Mouse (Mus musculus): ENCODE data around the gene Ogn. TPM values are rescaled to one million over a fixed set of nuclear protein-coding genes. Genes with fewer than 3 reads are reported as not detected.

Gene Ogn
- 58.7 and 60.5 TPM in 2 replicates for polyA plus RNA-seq (2015; fragmentation: Nextera tagmentation; extraction: Ambion mirVana)

DNA sequence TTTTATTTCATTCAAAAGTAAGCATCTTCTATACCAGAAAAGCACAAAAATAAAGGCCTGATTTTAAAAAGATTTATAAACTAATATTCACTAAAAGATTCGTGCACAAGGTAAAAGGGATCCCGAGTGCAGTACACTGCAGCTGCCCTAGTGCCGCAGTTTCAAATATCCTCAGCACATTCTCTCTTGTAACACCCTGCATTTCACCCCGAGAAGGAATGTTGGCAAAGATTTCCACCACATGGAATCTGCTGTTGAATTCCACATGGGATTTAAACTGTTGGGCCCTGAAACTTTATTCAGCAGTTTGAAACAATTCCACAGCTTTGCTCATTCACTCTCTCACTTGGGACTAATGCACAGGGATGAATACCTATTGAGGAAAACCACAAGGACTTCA is at the start of gene Ogn:
Gene Ogn (plus strand): TSS at position 333 of the 400 bp plus-strand sequence.
- H3K27ac ChIP-seq (ENCODE audit: low read length): peak within 1 kb of the TSS; percentile 51
- WGBS: 53% methylated on average over 4 of the region's 4 CpGs

GRCm38 (mm10) chr13:49559185-49559584 is 48.7 kb upstream of the Ogn start:
- no peaks in the 10 kb centered on the region for H3K4me1 ChIP-seq (ENCODE audit: control insufficient read depth, insufficient read depth, low read length)
- no peak overlapping the region for H3K4me2 ChIP-seq (ENCODE audit: low read depth, low read length)
- H3K27me3 ChIP-seq (replicated peaks; ENCODE audit: control insufficient read depth, insufficient read depth, low read length): no peaks in the 10 kb centered on the region
- H3K4me3 ChIP-seq (ENCODE audit: low read length): no peak overlapping the region
- ATAC-seq: no peak
- H3K9ac ChIP-seq (ENCODE audit: low read depth, low read length): no peak overlapping the region
- H3K27ac ChIP-seq (ENCODE audit: low read length): no peak overlapping the region
- H3K9me3 ChIP-seq (ENCODE audit: control insufficient read depth, low read length): no peaks in the 10 kb centered on the region
- H3K36me3 ChIP-seq (ENCODE audit: control insufficient read depth, insufficient read depth, low read length): no peaks in the 10 kb centered on the region
- 41% methylated on average over 2 of the region's 2 CpGs for WGBS

More for the DNA sequence above, at the start of gene Ogn:
- no peaks in the 10 kb centered on the region for H3K9me3 ChIP-seq (ENCODE audit: control insufficient read depth, low read length)
- no peak within 1 kb of the TSS for H3K9ac ChIP-seq (ENCODE audit: low read depth, low read length)
- ATAC-seq: peak; percentile 58; the same call in 1 of the 2 replicates
- H3K27me3 ChIP-seq (replicated peaks; ENCODE audit: control insufficient read depth, insufficient read depth, low read length): no peaks in the 10 kb centered on the region
- H3K4me3 ChIP-seq (ENCODE audit: low read length): peak within 1 kb of the TSS; percentile 42
- H3K4me2 ChIP-seq (ENCODE audit: low read depth, low read length): no peak within 1 kb of the TSS
- no peaks in the 10 kb centered on the region for H3K36me3 ChIP-seq (ENCODE audit: control insufficient read depth, insufficient read depth, low read length)
- no peaks in the 10 kb centered on the region for H3K4me1 ChIP-seq (ENCODE audit: control insufficient read depth, insufficient read depth, low read length)

- 62% methylated on average over 2 of the region's 2 CpGs for WGBS
- H3K4me2 ChIP-seq (ENCODE audit: low read depth, low read length): no peak overlapping the region
- no peak overlapping the region for H3K9ac ChIP-seq (ENCODE audit: low read depth, low read length)
- ATAC-seq: no peak
- no peaks in the 10 kb centered on the region for H3K27me3 ChIP-seq (replicated peaks; ENCODE audit: control insufficient read depth, insufficient read depth, low read length)
- H3K9me3 ChIP-seq (ENCODE audit: control insufficient read depth, low read length): no peaks in the 10 kb centered on the region
- H3K27ac ChIP-seq (ENCODE audit: low read length): no peak overlapping the region
- H3K4me1 ChIP-seq (ENCODE audit: control insufficient read depth, insufficient read depth, low read length): no peaks in the 10 kb centered on the region
- H3K36me3 ChIP-seq (ENCODE audit: control insufficient read depth, insufficient read depth, low read length): no peaks in the 10 kb centered on the region
- H3K4me3 ChIP-seq (ENCODE audit: low read length): no peak overlapping the region
Observed at GRCm38 (mm10) chr13:49560886-49561285, 47.0 kb upstream of the Ogn start.

DNA sequence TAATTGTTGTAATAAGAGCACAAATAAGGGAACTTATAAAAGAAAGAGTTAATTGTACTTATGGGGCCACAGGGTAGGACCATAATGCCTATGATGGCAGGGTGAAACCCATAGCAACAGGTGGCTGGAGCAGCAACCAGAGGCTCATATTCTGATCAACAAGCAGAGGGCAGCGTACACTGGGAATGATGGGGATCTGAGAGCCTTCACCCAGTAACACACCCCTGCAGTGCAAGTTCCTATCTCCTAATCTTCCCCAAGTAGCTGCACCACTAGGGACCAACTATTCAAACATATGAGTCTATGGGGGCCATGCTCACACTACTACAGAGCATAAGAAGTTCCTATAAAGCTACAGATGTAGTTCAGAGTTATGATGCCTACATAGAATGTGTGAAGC is 43.5 kb upstream of the Ogn start:
- ATAC-seq: no peak
- no peaks in the 10 kb centered on the region for H3K27me3 ChIP-seq (replicated peaks; ENCODE audit: control insufficient read depth, insufficient read depth, low read length)
- H3K36me3 ChIP-seq (ENCODE audit: control insufficient read depth, insufficient read depth, low read length): no peaks in the 10 kb centered on the region
- no peaks in the 10 kb centered on the region for H3K4me1 ChIP-seq (ENCODE audit: control insufficient read depth, insufficient read depth, low read length)
- H3K9me3 ChIP-seq (ENCODE audit: control insufficient read depth, low read length): no peaks in the 10 kb centered on the region
- no peak overlapping the region for H3K27ac ChIP-seq (ENCODE audit: low read length)
- H3K4me2 ChIP-seq (ENCODE audit: low read depth, low read length): no peak overlapping the region
- 89% methylated on average over 1 of the region's 1 CpGs for WGBS
- H3K9ac ChIP-seq (ENCODE audit: low read depth, low read length): no peak overlapping the region
- no peak overlapping the region for H3K4me3 ChIP-seq (ENCODE audit: low read length)

- no peak overlapping the region for H3K4me2 ChIP-seq (ENCODE audit: low read depth, low read length)
- H3K9me3 ChIP-seq (ENCODE audit: control insufficient read depth, low read length): no peaks in the 10 kb centered on the region
- ATAC-seq: no peak
- H3K4me3 ChIP-seq (ENCODE audit: low read length): no peak overlapping the region
- no peaks in the 10 kb centered on the region for H3K27me3 ChIP-seq (replicated peaks; ENCODE audit: control insufficient read depth, insufficient read depth, low read length)
- H3K4me1 ChIP-seq (ENCODE audit: control insufficient read depth, insufficient read depth, low read length): no peaks in the 10 kb centered on the region
- no peaks in the 10 kb centered on the region for H3K36me3 ChIP-seq (ENCODE audit: control insufficient read depth, insufficient read depth, low read length)
- H3K9ac ChIP-seq (ENCODE audit: low read depth, low read length): no peak overlapping the region
- WGBS: 75% methylated on average over 3 of the region's 3 CpGs
- no peak overlapping the region for H3K27ac ChIP-seq (ENCODE audit: low read length)
Observed at GRCm38 (mm10) chr13:49570371-49570770, 37.5 kb upstream of the Ogn start.

DNA sequence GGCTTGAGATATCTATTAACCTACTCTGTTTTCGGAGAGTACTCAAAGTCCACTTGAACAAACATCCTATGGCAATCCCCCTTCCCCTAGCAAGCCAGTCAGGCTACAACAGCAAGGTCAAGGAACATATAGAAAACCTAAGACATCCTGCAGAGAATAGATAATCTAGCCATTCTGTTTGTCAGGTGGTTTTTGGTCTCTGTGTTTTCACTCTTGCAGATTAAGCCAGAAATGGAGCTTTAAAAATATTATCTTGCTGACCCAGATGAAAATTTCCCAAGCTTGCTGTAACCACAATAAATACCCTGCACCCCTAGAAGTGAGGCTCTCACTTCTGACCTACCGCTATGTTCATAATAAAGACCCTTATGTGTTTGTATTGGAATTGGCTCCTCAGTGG is 36.4 kb upstream of the Ogn start:
- Histone ChIP-seq H3K4me1 (ENCODE audit: control insufficient read depth, insufficient read depth, low read length) (no peaks in the 10 kb centered on the region), H3K27me3 (replicated peaks; ENCODE audit: control insufficient read depth, insufficient read depth, low read length) (no peaks in the 10 kb centered on the region), H3K27ac (ENCODE audit: low read length) (no peak overlapping the region), H3K4me3 (ENCODE audit: low read length) (no peak overlapping the region), H3K36me3 (ENCODE audit: control insufficient read depth, insufficient read depth, low read length) (no peaks in the 10 kb centered on the region), H3K9ac (ENCODE audit: low read depth, low read length) (no peak overlapping the region), H3K9me3 (ENCODE audit: control insufficient read depth, low read length) (no peaks in the 10 kb centered on the region), H3K4me2 (ENCODE audit: low read depth, low read length) (no peak overlapping the region)
- ATAC-seq: no peak
- 81% methylated on average over 2 of the region's 2 CpGs for WGBS

GRCm38 (mm10) chr13:49581541-49582530 is 26.0 kb upstream of the Ogn start, which contains the start of gene Omd:
Gene Omd (plus strand): TSS chr13:49582462.
- ATAC-seq: no peak; the same call in 1 of the 2 replicates

DNA sequence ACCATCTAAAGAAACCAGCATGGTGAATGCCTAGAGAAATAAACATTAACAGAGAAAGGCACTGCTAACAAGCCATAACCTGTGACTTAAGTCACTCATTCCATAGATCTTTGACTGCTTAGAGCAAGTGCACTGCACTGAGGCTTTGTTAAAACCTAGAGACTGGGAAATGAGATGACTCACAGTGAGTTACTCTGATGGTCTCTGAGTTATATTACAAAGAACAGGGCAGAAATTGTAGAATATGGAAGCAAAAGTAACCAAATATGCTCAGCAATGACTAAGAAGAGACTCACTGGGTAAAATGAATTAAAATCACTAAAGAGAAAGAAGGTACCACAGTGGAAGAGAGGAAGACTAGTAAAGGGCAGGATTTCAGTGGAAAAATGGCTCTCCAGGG is 24.0 kb upstream of the Ogn start:
- Histone ChIP-seq H3K36me3 (ENCODE audit: control insufficient read depth, insufficient read depth, low read length) (no peaks in the 10 kb centered on the region), H3K4me1 (ENCODE audit: control insufficient read depth, insufficient read depth, low read length) (no peaks in the 10 kb centered on the region), H3K9ac (ENCODE audit: low read depth, low read length) (no peak overlapping the region), H3K9me3 (ENCODE audit: control insufficient read depth, low read length) (no peaks in the 10 kb centered on the region), H3K27me3 (replicated peaks; ENCODE audit: control insufficient read depth, insufficient read depth, low read length) (no peaks in the 10 kb centered on the region), H3K4me2 (ENCODE audit: low read depth, low read length) (no peak overlapping the region), H3K27ac (ENCODE audit: low read length) (no peak overlapping the region), H3K4me3 (ENCODE audit: low read length) (no peak overlapping the region)
- ATAC-seq: no peak

More at GRCm38 (mm10) chr13:49581541-49582530, 26.0 kb upstream of the Ogn start, which contains the start of gene Omd:
- 44% methylated on average over 8 of the region's 8 CpGs for WGBS
- H3K27me3 ChIP-seq (replicated peaks; ENCODE audit: control insufficient read depth, insufficient read depth, low read length): no peaks in the 10 kb centered on the region
- no peaks in the 10 kb centered on the region for H3K9me3 ChIP-seq (ENCODE audit: control insufficient read depth, low read length)
- no peaks in the 10 kb centered on the region for H3K4me1 ChIP-seq (ENCODE audit: control insufficient read depth, insufficient read depth, low read length)
- no peaks in the 10 kb centered on the region for H3K36me3 ChIP-seq (ENCODE audit: control insufficient read depth, insufficient read depth, low read length)
- H3K27ac ChIP-seq (ENCODE audit: low read length): peak within 1 kb of the TSS; percentile 46
- no peak within 1 kb of the TSS; the same call in 1 of the 2 replicates for H3K4me2 ChIP-seq (ENCODE audit: low read depth, low read length)
- H3K9ac ChIP-seq (ENCODE audit: low read depth, low read length): no peak within 1 kb of the TSS
- H3K4me3 ChIP-seq (ENCODE audit: low read length): no peak within 1 kb of the TSS

DNA sequence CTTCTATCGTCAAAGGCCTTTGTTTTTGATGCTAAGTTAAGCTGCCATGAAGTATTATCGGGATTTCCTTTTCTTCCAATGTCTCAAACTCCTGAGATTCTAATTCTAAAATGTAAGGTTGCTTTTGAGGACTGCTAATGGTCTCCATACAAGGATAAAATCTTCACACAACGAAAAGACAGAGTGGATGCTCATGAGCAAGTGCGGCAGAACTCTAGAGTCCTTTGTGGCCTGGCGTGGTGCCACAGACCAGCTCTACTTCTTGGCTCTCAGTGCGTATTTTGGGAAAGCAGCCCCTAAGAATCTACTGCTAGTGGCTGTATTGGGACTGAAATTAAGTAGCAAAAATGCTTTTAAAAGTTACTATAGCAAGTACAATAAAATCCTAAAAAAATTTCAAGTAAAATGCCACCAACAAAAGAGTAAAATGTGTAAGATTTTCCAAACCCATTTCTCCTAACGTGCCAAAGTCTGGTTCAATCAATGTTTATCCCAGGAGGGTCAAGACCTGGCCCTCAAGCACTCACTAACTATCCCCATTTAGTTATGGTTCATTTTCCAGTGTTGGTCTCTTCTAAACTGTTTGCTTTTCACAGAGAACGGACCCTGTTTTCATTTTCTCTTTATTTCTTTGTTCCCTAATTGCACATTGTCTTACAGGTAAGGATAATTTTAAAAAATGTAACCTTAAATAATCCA is 23.4 kb upstream of the Ogn start:
- Histone ChIP-seq H3K4me2 (ENCODE audit: low read depth, low read length) (no peak overlapping the region), H3K9me3 (ENCODE audit: control insufficient read depth, low read length) (no peaks in the 10 kb centered on the region), H3K36me3 (ENCODE audit: control insufficient read depth, insufficient read depth, low read length) (no peaks in the 10 kb centered on the region), H3K4me1 (ENCODE audit: control insufficient read depth, insufficient read depth, low read length) (no peaks in the 10 kb centered on the region), H3K4me3 (ENCODE audit: low read length) (no peak overlapping the region), H3K27ac (ENCODE audit: low read length) (no peak overlapping the region), H3K9ac (ENCODE audit: low read depth, low read length) (no peak overlapping the region), H3K27me3 (replicated peaks; ENCODE audit: control insufficient read depth, insufficient read depth, low read length) (no peaks in the 10 kb centered on the region)
- 67% methylated on average over 8 of the region's 8 CpGs for WGBS
- ATAC-seq: no peak
